Mouse (Mus musculus) stomach, postnatal 0 days (tissue): Measurements from ENCODE around the gene Nectin1.

ENCODE experiments used
- CTCF ChIP-seq: IDR thresholded peaks from 2 replicates; pipeline ENCODE4 v1.5.1; 2016; ENCODE audit warnings: antibody characterized with exemption, low read depth, mild to moderate bottlenecking, moderate library complexity
- EP300 ChIP-seq: optimal IDR thresholded peaks from 2 replicates; pipeline ENCODE3; 2016; ENCODE audit warnings: antibody characterized with exemption

DNA sequence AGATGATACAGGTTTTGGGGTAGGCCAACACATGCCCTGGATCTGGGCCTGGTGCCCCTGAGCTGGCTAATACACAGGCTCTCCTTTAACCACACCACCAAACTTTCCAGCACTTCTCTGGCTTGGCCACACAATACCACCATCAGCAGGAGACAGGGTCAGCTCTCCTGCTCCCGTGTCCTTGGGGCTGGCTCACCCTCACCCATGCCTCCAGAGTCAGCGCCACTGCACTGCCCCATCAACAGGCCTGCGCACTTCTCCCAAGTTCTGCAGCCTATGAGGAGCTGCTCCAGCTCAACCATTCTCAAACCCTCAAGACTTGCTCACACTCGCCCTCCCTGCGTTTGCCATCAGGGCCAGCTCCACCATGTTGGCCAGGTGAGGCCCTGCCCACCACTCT lies 78.4 kb downstream of the Nectin1 start:
- TF ChIP-seq CTCF (no peak), EP300 (no peak)
